Mouse (Mus musculus) liver, embryonic 12.5 days (tissue): ENCODE measurements around the gene Timp3. TPM values are rescaled to one million over a fixed set of nuclear protein-coding genes. Genes with fewer than 3 reads are reported as not detected.

Source experiments
- ATAC-seq: fragments of 200-750 bp; cut with Nextera tagmentation; 2 replicates; pipeline ENCODE4 v1.8.0; 2017; ENCODE audit warnings: moderate number of reproducible peaks, mild to moderate bottlenecking, moderate library complexity
- H3K27ac ChIP-seq: fragments of 300-500 bp; sonication (generic); 2 replicates; pipeline ENCODE4 v1.5.1; 2016; ENCODE audit warnings: mild to moderate bottlenecking
- H3K27me3 ChIP-seq: fragments of 300-500 bp; sonication (generic); replicated peaks from 2 replicates; pipeline ENCODE4 v1.6.1; 2016; ENCODE audit warnings: mild to moderate bottlenecking, moderate library complexity
- H3K36me3 ChIP-seq: fragments of 300-500 bp; sonication (generic); 2 replicates; pipeline ENCODE4 v1.6.1; 2016; ENCODE audit warnings: mild to moderate bottlenecking, moderate library complexity
- H3K4me1 ChIP-seq: fragments of 300-500 bp; sonication (generic); 2 replicates; pipeline ENCODE4 v1.6.1; 2016
- H3K4me2 ChIP-seq: fragments of 300-500 bp; sonication (generic); 2 replicates; pipeline ENCODE4 v1.6.1; 2016; ENCODE audit warnings: mild to moderate bottlenecking, moderate library complexity
- H3K4me3 ChIP-seq: fragments of 300-500 bp; sonication (generic); 2 replicates; pipeline ENCODE4 v1.5.1; 2016; ENCODE audit warnings: mild to moderate bottlenecking, moderate library complexity
- H3K9ac ChIP-seq: fragments of 300-500 bp; sonication (generic); 2 replicates; pipeline ENCODE4 v1.6.1; 2016; ENCODE audit warnings: mild to moderate bottlenecking, moderate library complexity
- H3K9me3 ChIP-seq: fragments of 300-500 bp; sonication (generic); replicated peaks from 2 replicates; pipeline ENCODE4 v1.6.1; 2016; ENCODE audit warnings: mild to moderate bottlenecking, moderate library complexity
- WGBS: fragments of 180-500 bp; shearing (Covaris S2); methylation state at CpG from one replicate; pipeline ENCODE4 v1.1.7; 2016; ENCODE audit not compliant: insufficient replicate concordance; 5-methylcytosine and 5-hydroxymethylcytosine counted together
- polyA plus RNA-seq: library from polyadenylated mRNA; unstranded; fragments of >200 nt; fragmentation: Nextera tagmentation; extraction: Ambion mirVana; gene quantifications from 2 replicates; pipeline ENCODE4 v1.2.1, GENCODE M21; 2016

Timp3 gene
- polyA plus RNA-seq, 1 experiment from 2014 or later: 17.0 TPM

DNA sequence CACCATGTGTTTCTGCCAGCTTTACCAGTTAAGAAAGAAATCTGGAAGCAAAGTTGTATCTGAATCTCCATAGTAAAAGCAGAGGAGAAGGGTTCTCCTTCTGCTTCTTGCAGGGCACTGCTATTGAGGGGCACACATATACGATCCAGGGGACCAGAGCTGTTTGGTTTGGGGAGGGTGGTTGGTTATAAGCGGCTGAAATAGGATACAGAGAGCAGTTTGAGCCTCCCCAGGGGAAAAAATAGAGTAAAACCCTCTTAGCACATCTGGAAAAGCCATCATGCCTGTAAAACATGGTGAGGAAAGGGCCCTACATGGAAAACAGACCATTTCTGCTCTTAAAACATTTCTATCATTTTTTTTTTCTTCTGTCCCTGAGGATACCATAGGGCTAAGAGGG is 21.7 kb upstream of the Timp3 start:
- no peaks in the 10 kb centered on the region for H3K27me3 ChIP-seq
- no peak overlapping the region for H3K9ac ChIP-seq
- H3K4me2 ChIP-seq: no peak overlapping the region
- H3K4me3 ChIP-seq: no peak overlapping the region
- no peaks in the 10 kb centered on the region for H3K9me3 ChIP-seq
- no peaks in the 10 kb centered on the region for H3K4me1 ChIP-seq
- ATAC-seq: no peak
- no peak overlapping the region for H3K27ac ChIP-seq
- 70% methylated on average over 2 of the region's 2 CpGs for WGBS
- H3K36me3 ChIP-seq: no peaks in the 10 kb centered on the region

DNA sequence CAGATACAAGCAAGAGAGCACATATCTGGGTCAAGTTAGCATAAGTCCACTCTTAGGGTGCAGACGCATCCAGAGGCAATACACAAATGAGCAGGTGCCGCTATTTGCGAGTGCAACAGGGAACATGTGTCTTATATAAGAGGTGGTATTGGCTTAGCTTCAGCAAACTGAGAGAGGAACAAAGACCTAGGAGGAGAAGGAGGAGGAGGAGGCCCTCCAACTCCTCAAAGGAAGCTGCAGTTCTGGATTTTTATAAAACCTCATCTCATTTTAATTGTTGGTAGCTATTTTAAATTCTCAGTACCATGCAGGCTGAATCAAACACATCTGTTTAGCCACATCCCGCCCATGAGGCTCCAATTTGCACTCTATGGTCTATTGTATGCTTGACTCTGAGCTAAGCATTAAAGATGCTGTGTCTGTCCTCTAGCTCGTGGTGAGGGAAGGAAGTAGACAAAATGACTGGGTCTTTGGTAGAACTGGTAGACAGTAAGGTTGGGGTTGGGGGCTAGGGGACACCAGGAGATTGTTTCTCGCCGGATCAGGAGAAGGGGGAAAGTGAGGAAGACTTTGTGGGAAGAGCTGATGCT is 20.5 kb upstream of the Timp3 start:
- WGBS: 62% methylated on average over 7 of the region's 7 CpGs
- Histone ChIP-seq H3K9me3 (no peaks in the 10 kb centered on the region), H3K9ac (no peak overlapping the region), H3K4me3 (no peak overlapping the region), H3K4me2 (no peak overlapping the region), H3K4me1 (no peaks in the 10 kb centered on the region), H3K36me3 (no peaks in the 10 kb centered on the region), H3K27me3 (no peaks in the 10 kb centered on the region), H3K27ac (no peak overlapping the region)
- ATAC-seq: no peak

DNA sequence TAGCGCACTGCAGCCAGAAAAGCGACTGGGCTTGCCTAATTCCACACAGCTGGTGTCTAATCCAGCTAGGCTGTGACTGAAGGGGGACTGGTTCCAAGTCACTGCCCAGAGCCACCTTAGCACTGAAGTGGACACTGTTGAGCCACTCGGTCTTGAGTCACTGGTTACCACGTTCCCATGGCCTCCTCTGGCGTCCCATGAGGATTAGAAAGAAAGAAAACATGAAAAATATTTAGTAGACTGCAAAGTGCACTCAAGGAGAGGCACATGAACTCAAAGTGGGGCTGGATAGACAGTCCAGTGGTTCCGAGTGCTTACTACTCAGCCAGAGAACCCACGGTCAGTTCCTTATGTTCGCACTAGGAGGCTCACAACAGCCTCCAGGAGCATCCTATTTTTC is 18.9 kb upstream of the Timp3 start:
- H3K4me2 ChIP-seq: no peak overlapping the region
- H3K4me1 ChIP-seq: no peaks in the 10 kb centered on the region
- no peak overlapping the region for H3K4me3 ChIP-seq
- H3K36me3 ChIP-seq: no peaks in the 10 kb centered on the region
- no peak overlapping the region for H3K9ac ChIP-seq
- H3K27ac ChIP-seq: no peak overlapping the region
- ATAC-seq: no peak
- whole genome bisulfite sequencing: 68% methylated on average over 8 of the region's 8 CpGs
- no peaks in the 10 kb centered on the region for H3K27me3 ChIP-seq
- no peaks in the 10 kb centered on the region for H3K9me3 ChIP-seq

DNA sequence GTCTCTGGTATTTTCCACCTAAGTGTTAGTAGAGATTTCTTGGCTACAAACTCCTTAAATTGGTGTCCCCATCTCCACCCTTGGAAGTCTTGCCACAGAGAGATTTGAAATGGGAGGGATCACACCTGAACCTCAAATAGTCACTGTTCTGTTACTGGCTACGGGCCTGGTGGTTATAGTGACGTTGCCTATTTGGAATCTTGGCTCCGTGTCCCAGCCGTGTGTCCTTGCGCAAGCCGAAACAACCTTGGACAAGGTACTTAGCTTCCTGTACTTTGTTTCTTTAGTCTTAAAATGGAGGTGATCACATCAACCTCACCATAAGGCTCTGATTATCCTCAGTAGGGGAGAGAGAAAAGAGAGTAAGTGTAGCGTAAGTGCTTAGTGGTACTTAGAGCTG is 13.7 kb upstream of the Timp3 start:
- H3K9ac ChIP-seq: no peak overlapping the region
- H3K4me3 ChIP-seq: no peak overlapping the region
- H3K27me3 ChIP-seq: no peaks in the 10 kb centered on the region
- ATAC-seq: no peak
- H3K27ac ChIP-seq: no peak overlapping the region
- 82% methylated on average over 7 of the region's 7 CpGs for WGBS
- H3K4me2 ChIP-seq: no peak overlapping the region
- no peaks in the 10 kb centered on the region for H3K4me1 ChIP-seq
- no peaks in the 10 kb centered on the region for H3K9me3 ChIP-seq
- H3K36me3 ChIP-seq: no peaks in the 10 kb centered on the region

DNA sequence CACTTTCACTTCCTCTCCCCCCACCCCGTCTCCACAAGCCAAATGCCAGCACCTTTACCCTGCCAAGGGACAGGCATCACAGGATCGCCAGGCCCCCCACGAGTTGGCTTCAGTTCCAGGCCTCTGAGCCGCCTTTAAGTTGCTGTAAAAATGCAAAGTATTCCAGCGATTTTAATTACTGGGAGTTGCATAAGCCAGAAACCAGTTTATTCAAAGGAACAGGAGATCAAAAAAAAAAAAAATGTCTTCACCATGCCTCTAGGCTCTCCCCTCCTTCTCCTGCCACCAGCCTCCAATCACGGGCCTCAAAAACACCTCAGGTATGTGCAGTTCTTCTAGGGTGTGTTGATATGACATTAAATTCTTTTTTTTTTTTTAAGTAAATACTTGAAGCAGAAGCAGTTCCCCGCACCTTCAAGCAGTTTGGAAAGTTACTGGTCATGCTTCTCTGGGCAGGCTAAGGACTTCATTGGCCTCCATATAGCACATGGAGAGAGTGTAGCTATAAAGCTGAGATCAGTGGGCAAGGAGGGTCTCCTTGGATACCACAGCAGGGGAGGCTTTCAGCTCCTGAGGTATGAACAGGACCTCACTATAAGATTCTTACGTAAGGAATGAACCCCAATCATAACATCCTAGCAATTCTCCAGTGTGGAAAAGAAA is 9.9 kb upstream of the Timp3 start:
- ATAC-seq: no peak

DNA sequence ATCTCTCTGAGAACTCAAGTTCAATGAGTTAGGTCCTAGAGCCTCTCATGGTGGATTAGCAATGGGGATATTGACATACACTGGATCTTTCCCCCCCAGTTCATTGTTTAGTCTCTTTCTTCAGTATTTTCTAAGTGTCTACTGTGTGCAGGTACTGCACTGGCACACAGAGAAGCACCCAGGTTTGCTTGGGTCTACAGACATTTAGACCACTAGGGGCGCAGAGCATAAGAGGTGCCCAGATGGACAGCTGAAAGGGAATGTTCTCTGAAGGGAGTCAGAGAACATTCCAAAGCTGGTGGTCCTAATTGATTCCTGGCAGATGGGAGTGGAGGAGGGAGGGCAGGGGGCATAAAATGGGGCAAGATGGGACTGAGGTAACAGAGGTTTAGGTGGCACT is 6.3 kb upstream of the Timp3 start:
- Histone ChIP-seq H3K9ac (no peak overlapping the region), H3K4me2 (no peak overlapping the region), H3K4me3 (no peak overlapping the region), H3K27me3 (peaks cover 43% of the 10 kb centered on the region), H3K9me3 (no peaks in the 10 kb centered on the region), H3K4me1 (peaks cover 12% of the 10 kb centered on the region; the same call in 1 of the 2 replicates), H3K27ac (no peak overlapping the region), H3K36me3 (no peaks in the 10 kb centered on the region)
- WGBS: 74% methylated on average over 1 of the region's 1 CpGs
- no peak for ATAC-seq

More for the DNA sequence above, 9.9 kb upstream of the Timp3 start:
- no peak overlapping the region for H3K27ac ChIP-seq
- H3K9ac ChIP-seq: no peak overlapping the region
- H3K36me3 ChIP-seq: no peaks in the 10 kb centered on the region
- H3K4me3 ChIP-seq: no peak overlapping the region
- no peaks in the 10 kb centered on the region for H3K9me3 ChIP-seq
- WGBS: 60% methylated on average over 8 of the region's 8 CpGs
- H3K27me3 ChIP-seq: peaks cover 10% of the 10 kb centered on the region
- 0 out of 2 replicates have a peak, but pooled peaks cover 3% of the 10 kb centered on the region for H3K4me1 ChIP-seq
- H3K4me2 ChIP-seq: no peak overlapping the region

DNA sequence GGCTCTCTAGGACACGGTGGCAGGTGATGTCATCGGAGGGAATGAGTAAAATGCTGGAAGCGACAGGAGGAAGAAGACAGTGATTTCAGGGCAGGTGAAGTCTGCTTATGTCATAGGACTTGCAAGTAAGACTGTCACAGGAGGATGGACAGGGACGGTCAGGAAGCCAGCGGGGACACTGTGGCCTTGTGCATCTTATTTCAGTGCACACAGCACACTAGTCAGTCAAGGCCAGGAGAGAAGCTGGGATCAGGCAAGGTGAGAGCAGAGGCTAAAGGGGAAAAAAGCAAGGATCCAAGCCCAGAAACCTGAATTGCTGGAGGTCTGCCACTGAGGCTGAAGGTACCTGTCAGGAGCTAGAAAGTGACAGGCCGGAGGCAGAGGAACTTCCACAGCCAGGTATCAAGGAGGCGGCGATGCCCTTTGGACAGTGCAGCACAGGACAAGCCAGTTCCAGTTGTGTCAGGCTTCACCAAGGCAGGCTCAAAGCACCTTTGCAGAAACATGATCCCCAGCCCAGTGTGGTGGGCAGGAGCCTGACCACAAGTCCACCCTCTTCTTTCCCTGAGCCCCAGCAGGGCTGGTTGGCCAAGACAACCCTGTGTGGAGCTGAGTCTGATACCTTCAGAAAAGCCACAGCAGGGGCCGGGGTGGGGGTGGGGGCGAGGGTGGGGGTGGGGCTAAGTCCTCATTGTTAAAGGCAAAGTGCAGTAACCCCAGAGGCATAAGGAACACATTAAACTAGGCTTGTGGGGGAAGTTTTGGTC is 5.4 kb upstream of the Timp3 start:
- 53% methylated on average over 10 of the region's 10 CpGs for WGBS
- H3K4me3 ChIP-seq: no peak overlapping the region
- H3K27ac ChIP-seq: no peak overlapping the region
- no peaks in the 10 kb centered on the region for H3K36me3 ChIP-seq
- no peak overlapping the region for H3K9ac ChIP-seq
- ATAC-seq: no peak
- peaks cover 12% of the 10 kb centered on the region; the same call in 1 of the 2 replicates for H3K4me1 ChIP-seq
- no peak overlapping the region for H3K4me2 ChIP-seq
- H3K27me3 ChIP-seq: peaks cover 52% of the 10 kb centered on the region
- H3K9me3 ChIP-seq: no peaks in the 10 kb centered on the region

DNA sequence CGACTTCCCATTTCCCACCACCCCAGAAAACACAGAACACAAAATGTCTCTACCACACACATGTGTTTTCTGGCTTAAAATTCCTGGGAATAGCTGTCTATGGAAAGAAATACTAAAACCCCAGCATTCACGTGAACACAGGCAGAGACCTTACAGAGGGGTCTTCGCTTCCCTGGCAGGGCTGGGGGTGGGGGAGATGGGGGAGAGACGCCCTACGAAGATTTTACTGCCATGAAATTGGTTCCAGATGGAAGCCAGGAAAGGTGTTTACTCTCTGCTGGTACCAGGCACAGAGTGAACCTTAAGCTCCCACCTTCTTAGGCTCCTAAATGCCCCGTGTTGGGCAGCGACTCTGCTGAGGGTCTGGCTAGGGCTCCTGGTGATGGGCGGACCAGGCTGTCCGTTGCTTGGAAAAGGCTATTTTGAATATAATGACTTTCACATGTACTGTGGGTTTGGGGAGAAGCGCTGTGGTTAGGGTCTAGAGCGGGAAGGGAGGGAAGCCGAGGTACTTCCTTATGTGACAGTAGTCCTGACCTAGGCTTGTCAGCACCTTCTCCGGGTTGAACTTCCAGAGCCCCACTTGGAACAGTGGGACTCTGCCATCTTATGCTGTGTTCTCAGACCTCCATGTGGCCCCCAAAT is 4.6 kb upstream of the Timp3 start:
- peak overlapping the region; percentile 60 for H3K4me2 ChIP-seq
- WGBS: 13% methylated on average over 13 of the region's 13 CpGs
- peaks cover 60% of the 10 kb centered on the region for H3K27me3 ChIP-seq
- ATAC-seq: no peak
- peaks cover 18% of the 10 kb centered on the region for H3K4me1 ChIP-seq
- no peak overlapping the region for H3K27ac ChIP-seq
- no peaks in the 10 kb centered on the region for H3K36me3 ChIP-seq
- peak overlapping the region; percentile 13; the same call in 1 of the 2 replicates for H3K4me3 ChIP-seq
- H3K9me3 ChIP-seq: no peaks in the 10 kb centered on the region
- peak overlapping the region; percentile 30; the same call in 1 of the 2 replicates for H3K9ac ChIP-seq

DNA sequence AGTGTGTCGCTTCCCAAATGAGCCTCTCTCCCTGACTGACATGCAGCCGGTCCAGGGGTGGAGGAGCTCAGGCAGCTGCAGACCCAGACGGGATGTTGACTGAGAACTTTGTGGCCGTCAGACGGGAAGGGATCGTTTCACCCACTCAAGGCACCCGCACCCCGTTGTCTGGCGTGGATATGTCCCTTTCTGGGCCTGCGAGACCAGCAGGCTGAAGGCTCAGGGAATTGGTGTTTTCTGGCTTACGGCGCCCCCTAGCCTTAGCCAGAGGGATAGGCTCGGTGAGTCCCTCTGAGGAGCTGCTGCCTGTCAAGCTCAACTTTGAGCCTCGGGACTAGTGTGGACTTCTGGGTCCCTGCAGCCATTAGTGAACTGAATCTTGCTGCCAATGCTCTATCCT is 4.1 kb upstream of the Timp3 start:
- WGBS: 3% methylated on average over 14 of the region's 14 CpGs
- Histone ChIP-seq H3K4me1 (peaks cover 24% of the 10 kb centered on the region), H3K36me3 (no peaks in the 10 kb centered on the region), H3K27ac (no peak overlapping the region), H3K4me3 (peak overlapping the region; percentile 13; the same call in 1 of the 2 replicates), H3K9ac (peak overlapping the region; percentile 30; the same call in 1 of the 2 replicates), H3K4me2 (peak overlapping the region; percentile 60), H3K9me3 (no peaks in the 10 kb centered on the region), H3K27me3 (peaks cover 65% of the 10 kb centered on the region)
- ATAC-seq: peak; percentile 66

DNA sequence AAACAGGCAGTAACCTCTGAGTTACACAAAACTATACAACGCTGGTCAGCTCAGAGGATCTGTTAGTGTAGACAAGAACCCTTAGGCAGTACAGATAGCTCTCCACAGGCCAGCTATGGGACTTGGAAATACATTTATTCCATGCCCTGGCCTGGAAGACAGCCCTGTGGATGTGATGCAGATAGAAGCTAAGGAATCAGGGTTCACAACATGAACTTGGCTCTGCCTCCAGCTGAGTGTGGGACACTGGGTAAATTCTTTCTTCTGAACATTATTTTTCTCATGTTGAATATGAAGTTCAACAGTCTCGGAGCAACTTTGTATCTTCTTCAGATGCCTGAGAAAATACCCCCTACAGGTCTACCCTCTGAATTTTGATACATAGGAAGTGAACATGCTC is 2.9 kb upstream of the Timp3 start:
- Histone ChIP-seq H3K36me3 (no peaks in the 10 kb centered on the region), H3K27ac (no peak overlapping the region), H3K27me3 (peaks cover 77% of the 10 kb centered on the region), H3K4me1 (peaks cover 34% of the 10 kb centered on the region), H3K4me2 (no peak overlapping the region), H3K9ac (no peak overlapping the region), H3K9me3 (no peaks in the 10 kb centered on the region), H3K4me3 (no peak overlapping the region)
- WGBS: 74% methylated on average over 2 of the region's 2 CpGs
- no peak for ATAC-seq

DNA sequence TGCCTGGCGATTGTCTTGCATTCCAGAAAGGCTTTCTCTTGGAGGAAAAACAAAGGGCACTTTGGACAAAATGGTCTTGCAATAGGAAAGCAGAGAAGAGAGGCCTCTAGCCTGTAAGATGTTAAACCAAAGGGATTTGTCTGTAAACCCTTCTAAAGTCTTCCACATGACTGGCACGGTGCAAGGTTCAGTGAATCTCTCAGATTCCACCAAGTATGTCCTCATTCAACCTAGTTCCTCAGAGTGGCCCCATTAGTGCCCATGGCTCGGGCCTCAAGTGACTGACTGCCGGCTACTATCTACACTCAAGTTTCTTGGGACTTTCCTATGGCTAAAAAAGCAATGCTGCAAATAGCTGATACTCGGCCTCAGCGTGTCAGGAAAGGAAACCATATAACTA is 1.8 kb upstream of the Timp3 start:
- Histone ChIP-seq H3K4me2 (no peak overlapping the region), H3K4me1 (peaks cover 44% of the 10 kb centered on the region), H3K9me3 (no peaks in the 10 kb centered on the region), H3K4me3 (no peak overlapping the region), H3K9ac (no peak overlapping the region), H3K27me3 (peaks cover 77% of the 10 kb centered on the region), H3K36me3 (no peaks in the 10 kb centered on the region), H3K27ac (no peak overlapping the region)
- 64% methylated on average over 6 of the region's 6 CpGs for WGBS
- ATAC-seq: no peak

DNA sequence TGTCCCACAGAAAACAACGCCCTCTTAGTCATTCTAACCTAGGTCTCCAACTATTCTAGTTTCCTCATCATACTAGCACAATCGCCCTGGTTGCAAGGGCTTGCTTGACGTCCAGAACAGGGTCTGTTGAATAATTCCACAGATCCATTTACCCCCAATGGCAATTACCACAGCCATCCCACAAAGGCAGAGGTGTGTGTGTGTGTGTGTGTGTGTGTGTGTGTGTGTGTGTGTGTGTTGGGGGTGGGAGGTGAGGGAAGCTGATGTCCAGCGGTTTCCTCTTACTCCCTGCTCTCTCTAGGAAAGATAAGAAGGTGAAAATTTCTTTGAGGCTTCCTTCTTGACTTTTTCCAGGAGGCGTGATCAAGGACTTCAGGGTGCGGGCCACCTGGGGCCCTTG is 377 bp upstream of the Timp3 start:
- no peak overlapping the region for H3K27ac ChIP-seq
- H3K4me1 ChIP-seq: peaks cover 48% of the 10 kb centered on the region
- WGBS: 31% methylated on average over 6 of the region's 6 CpGs
- ATAC-seq: no peak
- no peaks in the 10 kb centered on the region for H3K9me3 ChIP-seq
- H3K36me3 ChIP-seq: no peaks in the 10 kb centered on the region
- H3K27me3 ChIP-seq: peaks cover 72% of the 10 kb centered on the region
- peak overlapping the region; percentile 56 for H3K4me3 ChIP-seq
- 0 out of 2 replicates have a peak overlapping the region, but pooled peaks have one; percentile 61 for H3K9ac ChIP-seq
- peak overlapping the region; percentile 86 for H3K4me2 ChIP-seq
